Comparison of ENCODE assay signal across 14 mouse cellular contexts in the genomic region with DNA sequence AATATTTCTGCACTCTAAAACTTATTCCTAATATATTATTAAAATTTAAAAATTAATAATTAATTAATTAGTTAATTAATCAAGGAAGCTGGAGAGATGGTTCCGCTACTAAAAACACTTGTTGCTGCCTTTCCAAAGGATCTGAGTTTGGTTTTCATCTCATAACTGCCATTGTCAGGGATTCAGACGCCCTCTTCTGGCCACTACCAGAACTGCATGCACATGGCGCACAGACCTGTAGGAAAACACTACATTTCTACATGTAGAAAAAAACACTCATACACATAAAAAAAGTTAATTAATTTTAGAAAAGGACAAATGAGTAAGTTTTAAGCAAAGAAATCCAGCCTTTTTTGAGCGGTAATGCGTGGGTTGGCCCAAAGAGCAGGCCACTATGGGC. TPM values are rescaled to one million over a fixed set of nuclear protein-coding genes. Genes with fewer than 3 reads are reported as not detected.
A peak's percentile ranks its signal among the peaks of the same experiment; 100 is the strongest.
DNase-seq lines count a peak whose midpoint lies in the region; ATAC-seq and TF ChIP-seq lines count a peak whose summit lies in the region.
"Had no signal": no experiment of that assay in that cellular context is flagged by ENCODE, and none has a peak within 500 bp of the region (broad histone marks: within the 10 kb centered on the region; RNA-seq: fewer than 3 reads in every experiment).

No protein-coding gene starts in this region.

- DNase-seq in thymus, postnatal 14 days, result peak; percentile 16
- no peak for DNase-seq in thymus, postnatal 0 days (ENCODE audit: low spot score)
- DNase-seq in R1 (ENCODE audit: low read depth, low spot score), result peak; percentile 33
- peak; percentile 40 for DNase-seq in testis, postnatal 10 days (ENCODE audit: low spot score)
- DNase-seq in adrenal gland, postnatal 14 days, result no peak
- DNase-seq: adrenal gland, postnatal 36 days; cerebellum, adult 9-10 months; gastrocnemius, postnatal 36 days; layer of hippocampus, adult 9-11 months had no signal

- no peaks in the 10 kb centered on the region for H3K4me1 ChIP-seq in intestine, postnatal 0 days (replicated peaks; ENCODE audit: control insufficient read depth, insufficient read depth, low read length)
- H3K4me1 ChIP-seq in intestine, embryonic 16.5 days (ENCODE audit: control insufficient read depth, insufficient read depth, low read length), result no peaks in the 10 kb centered on the region
- H3K4me1 ChIP-seq: forebrain, embryonic 13.5 days; intestine, embryonic 15.5 days; limb, embryonic 13.5 days had no signal

- TF ChIP-seq CTCF in intestine, postnatal 0 days (IDR thresholded peaks at IDR 0.05; ENCODE audit: low read depth), result peak; percentile 51

- no peak overlapping the region for H3K4me2 ChIP-seq in intestine, postnatal 0 days (replicated peaks; ENCODE audit: low read depth)
- H3K4me2 ChIP-seq in intestine, embryonic 16.5 days (ENCODE audit: low read depth, low read length), result no peak overlapping the region
- H3K4me2 ChIP-seq: forebrain, embryonic 13.5 days; intestine, embryonic 15.5 days; limb, embryonic 13.5 days had no signal

- H3K36me3 ChIP-seq in intestine, postnatal 0 days (ENCODE audit: control insufficient read depth, insufficient read depth), result no peaks in the 10 kb centered on the region
- H3K36me3 ChIP-seq in intestine, embryonic 16.5 days (ENCODE audit: control insufficient read depth, insufficient read depth, low read length), result no peaks in the 10 kb centered on the region
- H3K36me3 ChIP-seq: intestine, embryonic 15.5 days; limb, embryonic 13.5 days had no signal

- no peak overlapping the region for H3K27ac ChIP-seq in intestine, postnatal 0 days (ENCODE audit: low read depth, low read length)
- no peak overlapping the region for H3K27ac ChIP-seq in intestine, embryonic 16.5 days (ENCODE audit: low read length)
- H3K27ac ChIP-seq: forebrain, embryonic 13.5 days; intestine, embryonic 15.5 days; limb, embryonic 13.5 days had no signal

- H3K27me3 ChIP-seq in intestine, postnatal 0 days (replicated peaks; ENCODE audit: control insufficient read depth, insufficient read depth, low read length), result no peaks in the 10 kb centered on the region
- H3K27me3 ChIP-seq in intestine, embryonic 16.5 days (replicated peaks; ENCODE audit: control insufficient read depth, insufficient read depth, low read length), result no peaks in the 10 kb centered on the region
- H3K27me3 ChIP-seq: forebrain, embryonic 13.5 days; intestine, embryonic 15.5 days; limb, embryonic 13.5 days had no signal

- 80% methylated on average over 5 of the region's 5 CpGs for WGBS in intestine, postnatal 0 days
- WGBS in intestine, embryonic 16.5 days, result 83% methylated on average over 5 of the region's 5 CpGs

- no peak overlapping the region for H3K9ac ChIP-seq in intestine, postnatal 0 days (ENCODE audit: low read depth, low read length)
- no peak overlapping the region for H3K9ac ChIP-seq in intestine, embryonic 16.5 days (ENCODE audit: low read depth, low read length)
- H3K9ac ChIP-seq: forebrain, embryonic 13.5 days; intestine, embryonic 15.5 days; limb, embryonic 13.5 days had no signal

- ATAC-seq in intestine, postnatal 0 days, result no peak
- no peak for ATAC-seq in intestine, embryonic 16.5 days
- ATAC-seq: forebrain, embryonic 13.5 days; intestine, embryonic 15.5 days had no signal

- no peaks in the 10 kb centered on the region for H3K9me3 ChIP-seq in intestine, postnatal 0 days (ENCODE audit: control insufficient read depth)
- no peaks in the 10 kb centered on the region for H3K9me3 ChIP-seq in intestine, embryonic 16.5 days (ENCODE audit: control insufficient read depth, low read length)
- H3K9me3 ChIP-seq: forebrain, embryonic 13.5 days; intestine, embryonic 15.5 days; limb, embryonic 13.5 days had no signal

- no peak overlapping the region for H3K4me3 ChIP-seq in intestine, postnatal 0 days (ENCODE audit: low read depth, low read length)
- H3K4me3 ChIP-seq in intestine, embryonic 16.5 days (ENCODE audit: low read length), result no peak overlapping the region
- H3K4me3 ChIP-seq: forebrain, embryonic 13.5 days; intestine, embryonic 15.5 days; limb, embryonic 13.5 days had no signal

RNA-seq across cellular contexts. Expression of a gene that starts 19.8 kb away (rescaled TPM):
- polyA plus RNA-seq in intestine, postnatal 0 days (2015; fragmentation: Nextera tagmentation; extraction: Ambion mirVana), result 61.8 and 68.9 TPM in 2 replicates
- polyA plus RNA-seq in intestine, embryonic 16.5 days (2015; fragmentation: Nextera tagmentation; extraction: Ambion mirVana), result 65.3 and 71.5 TPM in 2 replicates
- 30.6 TPM in 2 replicates for polyA plus RNA-seq in thymus, postnatal 0 days (2015; fragmentation: Nextera tagmentation; extraction: Ambion mirVana)
- 19.5 and 20.4 TPM in 2 replicates for total RNA-seq in adrenal gland, postnatal 14 days (2021)

RNA-seq across cellular contexts. Expression of a gene that starts 54.3 kb away (rescaled TPM):
- 93.5 and 94.7 TPM in 2 replicates for polyA plus RNA-seq in intestine, postnatal 0 days (2015; fragmentation: Nextera tagmentation; extraction: Ambion mirVana)
- polyA plus RNA-seq in intestine, embryonic 16.5 days (2015; fragmentation: Nextera tagmentation; extraction: Ambion mirVana), result 91.5 and 101 TPM in 2 replicates
- polyA plus RNA-seq in thymus, postnatal 0 days (2015; fragmentation: Nextera tagmentation; extraction: Ambion mirVana), result 167 and 185 TPM in 2 replicates
- total RNA-seq in adrenal gland, postnatal 14 days (2021), result 82.5 and 93.2 TPM in 2 replicates

Comparison
In these comparisons a context has a peak if more than half of its experiments do, and no peak if none do; other contexts are left out.
1. DNase-seq: peak in thymus, postnatal 14 days (single experiment), R1 (single experiment) and testis, postnatal 10 days (single experiment); none in thymus, postnatal 0 days (single experiment) and adrenal gland, postnatal 14 days (single experiment).